20 mouse cellular contexts compared by ENCODE assay signal in the genomic region with DNA sequence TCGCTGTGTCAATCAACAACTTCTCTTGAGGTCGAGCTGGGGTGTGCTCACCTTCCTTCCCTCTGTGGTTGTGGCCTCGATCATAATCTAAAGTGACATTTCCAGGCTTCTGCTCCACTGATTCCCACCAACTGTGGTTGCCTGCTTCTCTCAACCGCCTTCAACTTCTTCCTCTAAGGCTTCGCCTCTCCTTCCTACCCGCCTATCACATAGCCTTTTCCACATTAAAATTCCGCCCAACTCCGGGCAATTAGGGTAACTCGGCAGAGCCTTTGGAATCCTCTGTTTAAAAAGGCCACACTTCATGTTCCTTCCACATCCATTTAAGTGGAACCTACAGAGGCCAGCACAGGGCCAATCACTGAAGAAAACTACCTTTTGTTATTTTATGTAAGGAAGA.
DNase-seq lines count a peak whose midpoint lies in the region; ATAC-seq and TF ChIP-seq lines count a peak whose summit lies in the region.
"Had no signal": no experiment of that assay in that cellular context is flagged by ENCODE, and none has a peak within 500 bp of the region (broad histone marks: within the 10 kb centered on the region; RNA-seq: fewer than 3 reads in every experiment).

No protein-coding gene starts in this region.

- no peak overlapping the region for H3K9ac ChIP-seq in intestine, embryonic 14.5 days (ENCODE audit: low read length)
- H3K9ac ChIP-seq in intestine, postnatal 0 days (ENCODE audit: low read depth, low read length), result no peak overlapping the region
- no peak overlapping the region for H3K9ac ChIP-seq in liver, postnatal 0 days (replicated peaks)
- no peak overlapping the region for H3K9ac ChIP-seq in limb, embryonic 14.5 days (ENCODE audit: low read depth, low read length, severe bottlenecking)
- H3K9ac ChIP-seq: forebrain, embryonic 15.5 days; limb, embryonic 15.5 days; lung, embryonic 14.5 days had no signal

- H3K9me3 ChIP-seq in intestine, embryonic 14.5 days (ENCODE audit: control insufficient read depth, low read length), result no peaks in the 10 kb centered on the region
- no peaks in the 10 kb centered on the region for H3K9me3 ChIP-seq in intestine, postnatal 0 days (ENCODE audit: control insufficient read depth)
- H3K9me3 ChIP-seq in liver, postnatal 0 days (ENCODE audit: low read length), result no peaks in the 10 kb centered on the region
- no peaks in the 10 kb centered on the region for H3K9me3 ChIP-seq in limb, embryonic 14.5 days (ENCODE audit: control insufficient read depth, low read length)
- H3K9me3 ChIP-seq: forebrain, embryonic 15.5 days; hindbrain, embryonic 10.5 days; limb, embryonic 15.5 days had no signal

- H3K36me3 ChIP-seq in intestine, embryonic 14.5 days (ENCODE audit: control insufficient read depth, insufficient read depth, low read length), result no peaks in the 10 kb centered on the region
- H3K36me3 ChIP-seq in intestine, postnatal 0 days (ENCODE audit: control insufficient read depth, insufficient read depth), result no peaks in the 10 kb centered on the region
- no peaks in the 10 kb centered on the region for H3K36me3 ChIP-seq in liver, postnatal 0 days (replicated peaks; ENCODE audit: insufficient read depth, low read length)
- H3K36me3 ChIP-seq in limb, embryonic 14.5 days (ENCODE audit: control insufficient read depth, insufficient read depth, low read length), result no peaks in the 10 kb centered on the region
- H3K36me3 ChIP-seq: forebrain, embryonic 15.5 days; hindbrain, embryonic 10.5 days; limb, embryonic 15.5 days had no signal

- TF ChIP-seq EP300 in liver, postnatal 0 days (IDR thresholded peaks at IDR 0.05; ENCODE audit: low read depth), result no peak

- ATAC-seq in intestine, embryonic 14.5 days (replicated peaks; ENCODE audit: low FRiP score, low TSS enrichment, low read depth), result no peak
- no peak for ATAC-seq in intestine, postnatal 0 days
- no peak for ATAC-seq in liver, postnatal 0 days
- ATAC-seq in limb, embryonic 14.5 days (ENCODE audit: low FRiP score, low read depth), result 0 out of 2 replicates have a peak, but pooled peaks have one; percentile 9
- ATAC-seq: activated CD4-positive, CD25-positive, alpha-beta regulatory T cell, adult 4 months; inflammation-experienced regulatory T-cells, adult 6 months; Patski had no signal

- H3K4me2 ChIP-seq in intestine, embryonic 14.5 days (ENCODE audit: low read length), result no peak overlapping the region
- H3K4me2 ChIP-seq in intestine, postnatal 0 days (replicated peaks; ENCODE audit: low read depth), result no peak overlapping the region
- no peak overlapping the region for H3K4me2 ChIP-seq in liver, postnatal 0 days (ENCODE audit: low read depth, low read length)
- 0 out of 2 replicates have a peak overlapping the region, but pooled peaks have one; percentile 18 for H3K4me2 ChIP-seq in limb, embryonic 14.5 days (replicated peaks; ENCODE audit: low read depth, low read length, severe bottlenecking)
- H3K4me2 ChIP-seq: forebrain, embryonic 15.5 days; lung, embryonic 14.5 days had no signal

- peaks cover 23% of the 10 kb centered on the region for H3K4me1 ChIP-seq in intestine, embryonic 14.5 days (replicated peaks; ENCODE audit: control insufficient read depth, insufficient read depth, low read length)
- H3K4me1 ChIP-seq in intestine, postnatal 0 days (replicated peaks; ENCODE audit: control insufficient read depth, insufficient read depth, low read length), result no peaks in the 10 kb centered on the region
- no peaks in the 10 kb centered on the region for H3K4me1 ChIP-seq in liver, postnatal 0 days (ENCODE audit: insufficient read depth)
- peaks cover 21% of the 10 kb centered on the region for H3K4me1 ChIP-seq in limb, embryonic 14.5 days (ENCODE audit: control insufficient read depth, insufficient read depth, low read length)

- no peaks in the 10 kb centered on the region for H3K27me3 ChIP-seq in intestine, embryonic 14.5 days (replicated peaks; ENCODE audit: control insufficient read depth, insufficient read depth, low read length)
- no peaks in the 10 kb centered on the region for H3K27me3 ChIP-seq in intestine, postnatal 0 days (replicated peaks; ENCODE audit: control insufficient read depth, insufficient read depth, low read length)
- no peaks in the 10 kb centered on the region for H3K27me3 ChIP-seq in liver, postnatal 0 days (ENCODE audit: insufficient read depth, low read length)
- 0 out of 2 replicates have a peak, but pooled peaks cover 7% of the 10 kb centered on the region for H3K27me3 ChIP-seq in limb, embryonic 14.5 days (ENCODE audit: control insufficient read depth, insufficient read depth, low read length)
- H3K27me3 ChIP-seq: forebrain, embryonic 15.5 days; Patski had no signal

- H3K27ac ChIP-seq in intestine, embryonic 14.5 days (ENCODE audit: low read depth), result no peak overlapping the region
- H3K27ac ChIP-seq in intestine, postnatal 0 days (ENCODE audit: low read depth, low read length), result no peak overlapping the region
- H3K27ac ChIP-seq in liver, postnatal 0 days (ENCODE audit: low read depth), result no peak overlapping the region
- H3K27ac ChIP-seq in limb, embryonic 14.5 days (replicated peaks; ENCODE audit: low read depth, low read length), result no peak overlapping the region
- H3K27ac ChIP-seq: forebrain, embryonic 15.5 days; macrophage had no signal

- WGBS in intestine, embryonic 14.5 days, result 38% methylated on average over 9 of the region's 9 CpGs
- WGBS in intestine, postnatal 0 days, result 37% methylated on average over 9 of the region's 9 CpGs
- WGBS in liver, postnatal 0 days (ENCODE audit: insufficient replicate concordance), result 63% methylated on average over 9 of the region's 9 CpGs
- WGBS in limb, embryonic 14.5 days, result 21% methylated on average over 9 of the region's 9 CpGs

- DNase-seq in intestine, embryonic 14.5 days (ENCODE audit: low spot score), result peak; percentile 52
- peak; percentile 3 for DNase-seq in liver, postnatal 0 days
- DNase-seq in liver, result no peak
- DNase-seq in limb, embryonic 14.5 days (ENCODE audit: low spot score), result no peak
- DNase-seq in retina, postnatal 1 day, result peak; percentile 54
- no peak for DNase-seq in gastrocnemius, postnatal 25 days
- DNase-seq: adrenal gland, postnatal 14 days; cerebellum, adult 8-10 months; lung, embryonic 14.5 days; midbrain, embryonic 14.5 days; right cerebral cortex, postnatal 25 days had no signal

- H3K4me3 ChIP-seq in intestine, embryonic 14.5 days (ENCODE audit: low read depth, low read length), result no peak overlapping the region
- no peak overlapping the region for H3K4me3 ChIP-seq in intestine, postnatal 0 days (ENCODE audit: low read depth, low read length)
- H3K4me3 ChIP-seq in liver, postnatal 0 days (ENCODE audit: low read depth, low read length), result no peak overlapping the region
- no peak overlapping the region for H3K4me3 ChIP-seq in limb, embryonic 14.5 days (replicated peaks; ENCODE audit: low read length)
- H3K4me3 ChIP-seq: forebrain, embryonic 15.5 days; hindbrain, embryonic 10.5 days; limb, embryonic 15.5 days; myocyte had no signal

- no peak for TF ChIP-seq CTCF in intestine, postnatal 0 days (IDR thresholded peaks at IDR 0.05; ENCODE audit: low read depth)
- no peak for TF ChIP-seq CTCF in liver, postnatal 0 days (IDR thresholded peaks at IDR 0.05; ENCODE audit: low read depth)

- TF ChIP-seq POLR2A in limb, embryonic 14.5 days (IDR thresholded peaks at IDR 0.05; ENCODE audit: borderline replicate concordance, extremely low read depth, insufficient read depth, insufficient read length), result no peak

Comparison
In these comparisons a context has a peak if more than half of its experiments do, and no peak if none do; other contexts are left out.
1. DNase-seq: peak in intestine, embryonic 14.5 days (single experiment), liver, postnatal 0 days (single experiment) and retina, postnatal 1 day (single experiment); none in liver (single experiment), limb, embryonic 14.5 days (single experiment) and gastrocnemius, postnatal 25 days (single experiment).